ENCODE assay signal across 20 mouse cellular contexts in genomic region chr14:76267091-76267490, GRCm38 (mm10).
A peak's percentile ranks its signal among the peaks of the same experiment; 100 is the strongest.
DNase-seq lines count a peak whose midpoint lies in the region; ATAC-seq and TF ChIP-seq lines count a peak whose summit lies in the region.
"Had no signal": no experiment of that assay in that cellular context is flagged by ENCODE, and none has a peak within 500 bp of the region (broad histone marks: within the 10 kb centered on the region; RNA-seq: fewer than 3 reads in every experiment).

No protein-coding gene starts in this region.

- H3K36me3 ChIP-seq in hindbrain, embryonic 10.5 days: no peaks in the 10 kb centered on the region
- H3K36me3 ChIP-seq in hindbrain, embryonic 12.5 days: no peaks in the 10 kb centered on the region
- H3K36me3 ChIP-seq in E14TG2a.4 (ENCODE audit: insufficient read depth, low read length) (no peaks in the 10 kb centered on the region), ES-Bruce4 (ENCODE audit: control insufficient read depth, insufficient read depth, low read length, poor library complexity, severe bottlenecking) (no peaks in the 10 kb centered on the region)
- H3K36me3 ChIP-seq: embryonic facial prominence, embryonic 12.5 days; heart, embryonic 12.5 days had no signal

- H3K4me3 ChIP-seq in hindbrain, embryonic 10.5 days: no peak overlapping the region
- H3K4me3 ChIP-seq in hindbrain, embryonic 12.5 days: no peak overlapping the region
- H3K4me3 ChIP-seq in E14TG2a.4 (replicated peaks; ENCODE audit: low read length) (0 out of 2 replicates have a peak overlapping the region, but pooled peaks have one; percentile 30), ES-Bruce4 (ENCODE audit: low read depth, low read length) (no peak overlapping the region)
- H3K4me3 ChIP-seq: embryonic facial prominence, embryonic 12.5 days; gastrocnemius, adult 2 months; heart, embryonic 12.5 days had no signal

- no peak overlapping the region for H3K9ac ChIP-seq in hindbrain, embryonic 12.5 days
- no peak overlapping the region for H3K9ac ChIP-seq in ES-Bruce4 (ENCODE audit: low read depth, poor library complexity, severe bottlenecking)
- H3K9ac ChIP-seq: embryonic facial prominence, embryonic 12.5 days; heart, embryonic 12.5 days had no signal

- no peak for DNase-seq in hindbrain, embryonic 10.5 days (ENCODE audit: low spot score)
- DNase-seq in WW6 (ENCODE audit: low read depth, low spot score): peak; percentile 54
- DNase-seq in right cerebral cortex, postnatal 4 days: no peak
- DNase-seq in left cerebral cortex, postnatal 10 days (ENCODE audit: extremely low spot score in 1 of 2, low spot score in 2 of 2): no peak
- DNase-seq: adrenal gland, adult 8-10 months; adrenal gland, postnatal 36 days; cerebellum, adult 11-12 months; cerebellum, adult 9-10 months; cerebellum, postnatal 25 days; gastrocnemius, adult 2 months; gastrocnemius, postnatal 25 days; kidney, adult 9 months had no signal

- H3K27ac ChIP-seq in hindbrain, embryonic 10.5 days: peak overlapping the region; percentile 25; the same call in 1 of the 2 replicates
- no peak overlapping the region for H3K27ac ChIP-seq in hindbrain, embryonic 12.5 days
- H3K27ac ChIP-seq in ES-Bruce4 (ENCODE audit: insufficient read depth, low read length): 0 out of 2 replicates have a peak overlapping the region, but pooled peaks have one; percentile 43
- H3K27ac ChIP-seq: embryonic facial prominence, embryonic 12.5 days; gastrocnemius, adult 2 months had no signal

- no peaks in the 10 kb centered on the region for H3K27me3 ChIP-seq in hindbrain, embryonic 10.5 days (ENCODE audit: insufficient read depth, poor library complexity, severe bottlenecking)
- no peaks in the 10 kb centered on the region for H3K27me3 ChIP-seq in hindbrain, embryonic 12.5 days
- H3K27me3 ChIP-seq in E14TG2a.4 (ENCODE audit: insufficient read depth, low read length): peaks cover 43% of the 10 kb centered on the region
- H3K27me3 ChIP-seq in ES-Bruce4 (ENCODE audit: control insufficient read depth, insufficient read depth, low read length, poor library complexity, severe bottlenecking): peaks cover 1% of the 10 kb centered on the region; the same call in 1 of the 2 replicates
- H3K27me3 ChIP-seq: embryonic facial prominence, embryonic 12.5 days; heart, embryonic 12.5 days had no signal

- no peak for TF ChIP-seq POLR2A in ES-Bruce4 (IDR thresholded peaks at IDR 0.05; ENCODE audit: insufficient read depth, low read length)

- peaks cover 8% of the 10 kb centered on the region for H3K4me1 ChIP-seq in hindbrain, embryonic 10.5 days (replicated peaks)
- peaks cover 4% of the 10 kb centered on the region; the same call in 1 of the 2 replicates for H3K4me1 ChIP-seq in hindbrain, embryonic 12.5 days
- peaks cover 24% of the 10 kb centered on the region for H3K4me1 ChIP-seq in E14TG2a.4 (replicated peaks; ENCODE audit: low read depth, low read length)
- no peaks in the 10 kb centered on the region for H3K4me1 ChIP-seq in ES-Bruce4 (ENCODE audit: control insufficient read depth, insufficient read depth, low read length)
- H3K4me1 ChIP-seq: embryonic facial prominence, embryonic 12.5 days; heart, embryonic 12.5 days had no signal

- TF ChIP-seq CTCF in E14TG2a.4 (conservative IDR thresholded peaks at IDR 0.05; ENCODE audit: low read length): no peak
- no peak for TF ChIP-seq CTCF in ES-Bruce4 (IDR thresholded peaks at IDR 0.05; ENCODE audit: low read depth, low read length)

- no peak overlapping the region for H3K4me2 ChIP-seq in hindbrain, embryonic 12.5 days (replicated peaks)
- H3K4me2 ChIP-seq: embryonic facial prominence, embryonic 12.5 days; heart, embryonic 12.5 days had no signal

- intact Hi-C loops in left cerebral cortex, postnatal 10 days (cut with DNase I): no loop called here

- ATAC-seq in hindbrain, embryonic 12.5 days (ENCODE audit: low FRiP score): no peak
- ATAC-seq: hindbrain, embryonic 16.5 days; inflammation-experienced regulatory T-cells, adult 6 months; intestine, postnatal 0 days had no signal

- TF ChIP-seq EP300 in ES-Bruce4 (IDR thresholded peaks at IDR 0.05; ENCODE audit: insufficient read depth, low read depth, low read length): peak; percentile 63; the same call in 1 of the 2 replicates

- 19% methylated on average over 4 of the region's 4 CpGs for WGBS in hindbrain, embryonic 10.5 days
- 20% methylated on average over 4 of the region's 4 CpGs for WGBS in hindbrain, embryonic 12.5 days

- peaks cover 3% of the 10 kb centered on the region; the same call in 1 of the 2 replicates for H3K9me3 ChIP-seq in hindbrain, embryonic 10.5 days
- peaks cover 4% of the 10 kb centered on the region; the same call in 1 of the 2 replicates for H3K9me3 ChIP-seq in hindbrain, embryonic 12.5 days (replicated peaks)
- peaks cover 6% of the 10 kb centered on the region; the same call in 1 of the 2 replicates for H3K9me3 ChIP-seq in E14TG2a.4 (ENCODE audit: low read length)
- H3K9me3 ChIP-seq in ES-Bruce4 (replicated peaks; ENCODE audit: control insufficient read depth, insufficient read depth, low read length, poor library complexity, severe bottlenecking): peaks cover 3% of the 10 kb centered on the region; the same call in 1 of the 2 replicates
- H3K9me3 ChIP-seq: embryonic facial prominence, embryonic 12.5 days had no signal
